Mouse (Mus musculus): ENCODE measurements around the gene Rcbtb2. TPM values are rescaled to one million over a fixed set of nuclear protein-coding genes. Genes with fewer than 3 reads are reported as not detected.

Gene Rcbtb2
- total and polyA plus RNA-seq, 2 experiments from 2014 or later, result 58.3 to 64.9 TPM

DNA sequence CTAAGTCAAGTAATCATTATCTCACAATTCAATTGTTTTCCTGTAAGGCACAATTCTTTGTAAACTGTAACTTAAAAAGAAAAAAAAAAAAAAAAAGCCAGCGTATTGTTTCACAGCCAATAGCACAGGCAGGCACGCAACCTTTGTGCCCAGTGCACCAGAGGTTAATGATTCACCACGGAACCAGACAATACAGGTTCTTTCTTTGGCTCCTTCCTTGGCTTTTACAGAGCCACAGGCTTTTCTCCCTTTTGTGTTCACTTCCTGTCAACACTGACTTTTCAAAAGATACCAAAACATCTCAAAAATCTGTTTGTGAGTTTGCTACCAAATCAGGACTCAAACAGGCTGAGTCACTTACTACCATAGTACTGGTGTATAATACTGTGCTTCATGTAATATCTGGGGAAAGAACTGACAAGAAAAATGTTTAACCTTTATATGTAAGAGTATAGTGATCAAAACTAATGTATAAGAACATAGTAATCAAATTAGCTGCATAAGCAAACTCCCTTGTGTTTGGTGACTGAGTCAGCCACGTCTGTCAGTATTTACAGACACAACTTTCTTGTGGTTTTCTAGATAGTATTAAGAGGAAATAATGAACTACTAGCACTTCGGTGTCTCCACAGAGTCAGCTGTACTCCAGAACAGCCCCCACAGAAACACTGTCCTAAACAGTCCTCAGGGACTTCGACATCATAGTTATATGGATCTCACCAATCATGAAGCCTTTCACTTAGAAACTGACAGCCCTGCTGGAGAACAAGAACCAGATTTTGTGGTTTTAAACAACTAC is 130.8 kb downstream of the Rcbtb2 start:
- Histone ChIP-seq H3K36me3 (ENCODE audit: insufficient read depth, low read length) (no peaks in the 10 kb centered on the region), H3K27ac (no peak overlapping the region), H3K4me1 (ENCODE audit: insufficient read depth, low read length) (no peaks in the 10 kb centered on the region), H3K4me3 (ENCODE audit: low read length) (no peak overlapping the region), H3K27me3 (ENCODE audit: insufficient read depth, low read length) (no peaks in the 10 kb centered on the region), H3K4me2 (ENCODE audit: low read depth, low read length) (no peak overlapping the region), H3K9ac (replicated peaks; ENCODE audit: low read length) (no peak overlapping the region), H3K9me3 (ENCODE audit: low read length) (no peaks in the 10 kb centered on the region)
- TF ChIP-seq CTCF (IDR thresholded peaks at IDR 0.05; ENCODE audit: low read depth), result no peak
- no peak for DNase-seq (ENCODE audit: low spot score)
- WGBS, result 43% methylated on average over 6 of the region's 6 CpGs
- no peak for ATAC-seq

DNA sequence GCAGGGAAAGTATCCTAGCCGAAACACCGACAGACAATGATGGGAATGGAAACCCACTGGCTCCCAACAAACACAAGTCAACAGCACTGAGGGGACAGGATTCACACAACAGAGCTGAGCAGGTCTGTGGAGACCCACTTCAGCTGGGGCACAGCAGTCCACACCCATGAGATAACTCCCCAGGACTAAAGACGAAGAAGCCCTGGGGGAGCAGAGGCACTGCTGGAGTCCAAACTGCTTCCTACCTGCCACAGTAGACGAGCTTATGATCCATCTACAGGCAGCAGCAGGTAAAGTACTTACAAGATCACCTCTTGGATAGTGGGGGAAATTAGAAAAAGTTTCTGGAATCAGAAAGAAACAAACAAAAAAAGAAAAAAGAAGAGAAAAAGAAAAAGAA is 131.6 kb downstream of the Rcbtb2 start:
- no peaks in the 10 kb centered on the region for H3K27me3 ChIP-seq (ENCODE audit: insufficient read depth, low read length)
- no peaks in the 10 kb centered on the region for H3K4me1 ChIP-seq (ENCODE audit: insufficient read depth, low read length)
- H3K4me2 ChIP-seq (ENCODE audit: low read depth, low read length), result no peak overlapping the region
- DNase-seq (ENCODE audit: low spot score) (no peak), ATAC-seq (no peak)
- no peak overlapping the region for H3K4me3 ChIP-seq (ENCODE audit: low read length)
- TF ChIP-seq CTCF (IDR thresholded peaks at IDR 0.05; ENCODE audit: low read depth), result no peak
- no peaks in the 10 kb centered on the region for H3K9me3 ChIP-seq (ENCODE audit: low read length)
- WGBS, result 51% methylated on average over 4 of the region's 4 CpGs
- H3K9ac ChIP-seq (replicated peaks; ENCODE audit: low read length), result no peak overlapping the region
- H3K27ac ChIP-seq, result no peak overlapping the region
- H3K36me3 ChIP-seq (ENCODE audit: insufficient read depth, low read length), result no peaks in the 10 kb centered on the region

DNA sequence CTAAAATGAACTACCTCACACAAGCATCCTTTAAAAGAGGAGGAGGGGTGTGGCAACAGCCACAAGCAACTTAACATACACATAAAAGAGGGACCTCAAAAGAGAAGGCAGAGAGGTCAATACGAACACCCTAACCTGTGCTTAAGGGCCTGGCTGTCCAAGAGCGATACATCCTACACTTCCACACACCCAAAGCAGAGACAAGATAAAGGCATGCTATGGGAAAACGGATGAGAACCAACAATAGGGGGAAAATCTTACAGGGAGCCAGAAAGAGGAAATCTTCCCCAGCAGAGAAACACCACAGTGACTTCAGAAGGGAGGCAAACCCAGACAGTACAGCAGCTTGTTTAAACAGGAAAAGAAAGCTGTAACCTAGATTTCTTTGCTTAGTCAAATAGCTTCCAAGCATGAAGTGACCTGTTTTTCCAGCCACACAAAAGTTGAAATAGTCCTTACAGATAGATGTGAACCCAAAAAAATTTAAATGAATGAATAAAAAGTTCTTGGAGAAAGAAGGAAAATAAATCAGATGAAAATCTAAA is 132.7 kb downstream of the Rcbtb2 start:
- TF ChIP-seq CTCF (IDR thresholded peaks at IDR 0.05; ENCODE audit: low read depth), result no peak
- H3K4me2 ChIP-seq (ENCODE audit: low read depth, low read length), result no peak overlapping the region
- 55% methylated on average over 3 of the region's 3 CpGs for WGBS

GRCm38 (mm10) chr14:73257348-73257747 is 134.5 kb downstream of the Rcbtb2 start:
- no peak overlapping the region for H3K27ac ChIP-seq
- H3K4me3 ChIP-seq (ENCODE audit: low read length), result no peak overlapping the region
- DNase-seq (ENCODE audit: low spot score) (no peak), ATAC-seq (no peak)
- no peak overlapping the region for H3K4me2 ChIP-seq (ENCODE audit: low read depth, low read length)
- no peaks in the 10 kb centered on the region for H3K27me3 ChIP-seq (ENCODE audit: insufficient read depth, low read length)
- H3K36me3 ChIP-seq (ENCODE audit: insufficient read depth, low read length), result peaks cover 8% of the 10 kb centered on the region; the same call in 1 of the 2 replicates
- WGBS, result 75% methylated on average over 7 of the region's 7 CpGs
- H3K9ac ChIP-seq (replicated peaks; ENCODE audit: low read length), result no peak overlapping the region
- no peaks in the 10 kb centered on the region for H3K9me3 ChIP-seq (ENCODE audit: low read length)
- H3K4me1 ChIP-seq (ENCODE audit: insufficient read depth, low read length), result no peaks in the 10 kb centered on the region
- no peak for TF ChIP-seq CTCF (IDR thresholded peaks at IDR 0.05; ENCODE audit: low read depth)

More for the DNA sequence above, 132.7 kb downstream of the Rcbtb2 start:
- H3K4me1 ChIP-seq (ENCODE audit: insufficient read depth, low read length), result no peaks in the 10 kb centered on the region
- 0 out of 2 replicates have a peak, but pooled peaks cover 3% of the 10 kb centered on the region for H3K36me3 ChIP-seq (ENCODE audit: insufficient read depth, low read length)
- no peak overlapping the region for H3K9ac ChIP-seq (replicated peaks; ENCODE audit: low read length)
- no peak overlapping the region for H3K4me3 ChIP-seq (ENCODE audit: low read length)
- H3K9me3 ChIP-seq (ENCODE audit: low read length), result no peaks in the 10 kb centered on the region
- ATAC-seq (no peak), DNase-seq (ENCODE audit: low spot score) (no peak)
- H3K27ac ChIP-seq, result no peak overlapping the region
- H3K27me3 ChIP-seq (ENCODE audit: insufficient read depth, low read length), result no peaks in the 10 kb centered on the region

MicroRNAs encoded within 50 kb of the gene (microRNA counts, 519-probe panel; counts per million panel counts)
- microRNA mmu-miR-687, result not detected

Small RNA genes lying within 50 kb of the gene (microRNA-seq; reads per million reads assigned to microRNA genes)
- gene Mir687, result 0 reads per million in 2 experiments

Other genes with a start within 250 kb of the Rcbtb2 start
- not detected in 2 replicates for gene Cysltr2, start 73.9 kb upstream of the Rcbtb2 start, total RNA-seq (2014; rRNA removed)
- 0.33 and 0.48 TPM in 2 replicates for gene Cysltr2, start 73.9 kb upstream of the Rcbtb2 start, polyA plus RNA-seq (2015; fragmentation: Nextera tagmentation; extraction: Ambion mirVana)
- 2.9 and 3.6 TPM in 2 replicates for gene Lpar6, start 114.9 kb downstream of the Rcbtb2 start, total RNA-seq (2014; rRNA removed)
- 2.6 and 2.7 TPM in 2 replicates for gene Lpar6, start 114.9 kb downstream of the Rcbtb2 start, polyA plus RNA-seq (2015; fragmentation: Nextera tagmentation; extraction: Ambion mirVana)
- gene Rb1, start 202.8 kb downstream of the Rcbtb2 start, total RNA-seq (2014; rRNA removed), result 23.9 and 31.8 TPM in 2 replicates
- 18.1 and 19.6 TPM in 2 replicates for gene Rb1, start 202.8 kb downstream of the Rcbtb2 start, polyA plus RNA-seq (2015; fragmentation: Nextera tagmentation; extraction: Ambion mirVana)